Mouse (Mus musculus): ENCODE measurements around the gene Srsf12. TPM values are rescaled to one million over a fixed set of nuclear protein-coding genes. Genes with fewer than 3 reads are reported as not detected.

The Srsf12 gene
- polyA plus RNA-seq, 1 experiment from 2014 or later = 2.3 TPM

DNA sequence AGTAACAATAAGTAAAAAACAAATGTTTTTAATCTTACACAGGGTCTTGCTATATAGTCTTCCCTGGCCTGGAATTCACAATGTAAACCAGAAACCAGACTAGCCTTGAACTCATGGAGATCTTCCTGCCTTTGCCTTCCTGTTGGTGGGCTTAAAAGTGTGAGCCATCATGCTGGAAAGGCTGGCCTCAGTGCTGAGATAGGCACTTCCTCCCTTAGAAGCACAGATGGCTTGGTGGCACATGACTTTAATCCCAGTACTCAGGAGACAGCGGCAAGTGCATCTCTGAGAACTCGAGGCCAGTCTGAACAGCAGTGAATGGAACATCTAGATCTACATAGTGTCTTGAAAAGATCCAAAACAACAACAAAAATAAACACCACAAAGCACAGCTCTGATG lies 42.1 kb downstream of the Srsf12 start:
- WGBS = 80% methylated on average over 2 of the region's 2 CpGs
- Histone ChIP-seq H3K36me3 (ENCODE audit: control insufficient read depth, insufficient read depth, low read length) (peaks cover 5% of the 10 kb centered on the region), H3K4me3 (ENCODE audit: control insufficient read depth in 1 of 2, insufficient read depth in 1 of 2, low read depth in 1 of 2, low read length in 2 of 2) (no peak overlapping the region), H3K4me1 (ENCODE audit: control insufficient read depth in 2 of 2, insufficient read depth in 2 of 2, low read length in 2 of 2) (peaks cover 2 to 6% of the 10 kb centered on the region in 2 experiments), H3K27me3 (ENCODE audit: control insufficient read depth, insufficient read depth, low read length) (no peaks in the 10 kb centered on the region), H3K9ac (ENCODE audit: low read length) (no peak overlapping the region), H3K27ac (replicated peaks in 1 of 2; ENCODE audit: control insufficient read depth in 1 of 2, insufficient read depth in 1 of 2, low read depth in 2 of 2, low read length in 2 of 2) (no peak overlapping the region), H3K9me3 (ENCODE audit: control insufficient read depth, low read length) (no peaks in the 10 kb centered on the region), H3K4me2 (ENCODE audit: low read length) (no peak overlapping the region)
- ATAC-seq (ENCODE audit: insufficient number of reproducible peaks, insufficient read depth, low FRiP score, low read depth) = no peak

- H3K4me1 ChIP-seq (ENCODE audit: control insufficient read depth in 2 of 2, insufficient read depth in 2 of 2, low read length in 2 of 2) = peaks cover 2 to 4% of the 10 kb centered on the region in 2 experiments; a peak in 2 of 4 replicates
- WGBS = 80% methylated on average over 4 of the region's 4 CpGs
- ATAC-seq (ENCODE audit: insufficient number of reproducible peaks, insufficient read depth, low FRiP score, low read depth) = no peak
These were observed 45.9 kb downstream of the Srsf12 start for GRCm38 (mm10) chr4:33254706-33255105.

DNA sequence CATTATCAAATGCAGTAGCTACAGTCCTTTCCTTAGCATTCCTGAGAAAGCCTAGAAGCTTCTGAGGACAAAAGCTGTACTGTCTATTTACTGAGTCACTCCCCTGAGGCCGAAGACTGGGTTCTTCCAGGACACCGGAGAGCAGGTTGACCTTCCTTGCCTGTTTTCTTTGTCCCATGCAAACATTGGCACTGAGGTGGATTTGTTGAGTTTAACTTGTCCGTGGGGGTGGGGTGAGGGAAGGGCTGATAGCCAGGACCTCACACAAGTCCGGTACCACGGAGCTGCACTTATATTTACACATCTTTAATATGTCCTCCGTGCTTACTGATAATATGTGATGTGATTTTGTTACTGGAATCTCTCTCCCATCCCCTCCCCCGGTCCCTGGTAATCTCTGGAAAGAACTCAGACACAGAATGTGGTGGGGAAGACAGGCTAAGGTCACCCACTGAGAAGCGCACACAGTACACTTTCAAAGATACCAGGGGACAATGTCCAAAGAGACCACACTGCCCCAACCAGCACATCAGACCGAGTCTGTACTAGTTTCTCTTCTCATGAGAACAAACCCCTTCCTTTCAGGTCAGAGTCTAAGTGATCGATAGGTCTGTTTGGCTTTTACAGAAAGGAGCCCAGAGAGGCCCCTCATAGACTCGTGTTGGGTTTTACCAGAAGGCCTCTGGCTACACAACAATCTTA lies 48.6 kb downstream of the Srsf12 start:
- Histone ChIP-seq H3K4me2 (ENCODE audit: low read length) (no peak overlapping the region), H3K4me1 (ENCODE audit: control insufficient read depth in 2 of 2, insufficient read depth in 2 of 2, low read length in 2 of 2) (peaks cover 11 to 18% of the 10 kb centered on the region in 2 experiments), H3K9me3 (ENCODE audit: control insufficient read depth, low read length) (no peaks in the 10 kb centered on the region), H3K9ac (ENCODE audit: low read length) (no peak overlapping the region; the same call in 1 of the 2 replicates), H3K27me3 (ENCODE audit: control insufficient read depth, insufficient read depth, low read length) (no peaks in the 10 kb centered on the region), H3K36me3 (ENCODE audit: control insufficient read depth, insufficient read depth, low read length) (no peaks in the 10 kb centered on the region), H3K4me3 (ENCODE audit: control insufficient read depth in 1 of 2, insufficient read depth in 1 of 2, low read depth in 1 of 2, low read length in 2 of 2) (no peak overlapping the region), H3K27ac (replicated peaks in 1 of 2; ENCODE audit: control insufficient read depth in 1 of 2, insufficient read depth in 1 of 2, low read depth in 2 of 2, low read length in 2 of 2) (no peak overlapping the region)
- WGBS = 70% methylated on average over 11 of the region's 11 CpGs
- ATAC-seq (ENCODE audit: insufficient number of reproducible peaks, insufficient read depth, low FRiP score, low read depth) = no peak

More at GRCm38 (mm10) chr4:33254706-33255105, 45.9 kb downstream of the Srsf12 start:
- no peaks in the 10 kb centered on the region for H3K9me3 ChIP-seq (ENCODE audit: control insufficient read depth, low read length)
- no peaks in the 10 kb centered on the region for H3K27me3 ChIP-seq (ENCODE audit: control insufficient read depth, insufficient read depth, low read length)
- no peak overlapping the region for H3K4me3 ChIP-seq (ENCODE audit: control insufficient read depth in 1 of 2, insufficient read depth in 1 of 2, low read depth in 1 of 2, low read length in 2 of 2)
- no peak overlapping the region for H3K27ac ChIP-seq (replicated peaks in 1 of 2; ENCODE audit: control insufficient read depth in 1 of 2, insufficient read depth in 1 of 2, low read depth in 2 of 2, low read length in 2 of 2)
- no peaks in the 10 kb centered on the region for H3K36me3 ChIP-seq (ENCODE audit: control insufficient read depth, insufficient read depth, low read length)
- H3K4me2 ChIP-seq (ENCODE audit: low read length) = no peak overlapping the region
- H3K9ac ChIP-seq (ENCODE audit: low read length) = no peak overlapping the region

DNA sequence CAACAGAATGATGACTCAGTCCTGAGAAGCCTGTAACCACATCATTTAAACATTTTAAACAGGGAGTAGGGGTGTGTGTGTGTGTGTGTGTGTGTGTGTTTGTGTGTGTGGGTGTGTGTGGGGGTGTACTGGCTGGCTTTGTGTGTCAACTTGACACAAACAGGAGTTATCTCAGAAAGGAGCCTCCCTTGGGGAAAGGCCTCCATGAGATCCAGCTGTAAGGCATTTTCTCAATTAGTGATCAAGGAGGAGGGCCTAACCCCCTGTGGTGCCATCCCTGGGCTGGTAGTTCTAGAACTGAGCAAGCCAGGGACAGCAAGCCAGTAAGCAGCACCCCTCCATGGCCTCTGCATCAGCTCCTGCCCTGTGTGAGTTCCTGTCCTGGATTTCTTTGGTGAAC lies 51.5 kb downstream of the Srsf12 start:
- Histone ChIP-seq H3K4me1 (ENCODE audit: control insufficient read depth in 2 of 2, insufficient read depth in 2 of 2, low read length in 2 of 2) (peaks cover 11 to 18% of the 10 kb centered on the region in 2 experiments), H3K9ac (ENCODE audit: low read length) (no peak overlapping the region), H3K4me3 (ENCODE audit: control insufficient read depth in 1 of 2, insufficient read depth in 1 of 2, low read depth in 1 of 2, low read length in 2 of 2) (no peak overlapping the region), H3K27ac (replicated peaks in 1 of 2; ENCODE audit: control insufficient read depth in 1 of 2, insufficient read depth in 1 of 2, low read depth in 2 of 2, low read length in 2 of 2) (0 out of 4 replicates have a peak overlapping the region, but pooled peaks of 1 of the 2 experiments have one; percentile 6), H3K36me3 (ENCODE audit: control insufficient read depth, insufficient read depth, low read length) (no peaks in the 10 kb centered on the region), H3K4me2 (ENCODE audit: low read length) (no peak overlapping the region), H3K27me3 (ENCODE audit: control insufficient read depth, insufficient read depth, low read length) (no peaks in the 10 kb centered on the region), H3K9me3 (ENCODE audit: control insufficient read depth, low read length) (no peaks in the 10 kb centered on the region)
- ATAC-seq (ENCODE audit: insufficient number of reproducible peaks, insufficient read depth, low FRiP score, low read depth) = no peak

DNA sequence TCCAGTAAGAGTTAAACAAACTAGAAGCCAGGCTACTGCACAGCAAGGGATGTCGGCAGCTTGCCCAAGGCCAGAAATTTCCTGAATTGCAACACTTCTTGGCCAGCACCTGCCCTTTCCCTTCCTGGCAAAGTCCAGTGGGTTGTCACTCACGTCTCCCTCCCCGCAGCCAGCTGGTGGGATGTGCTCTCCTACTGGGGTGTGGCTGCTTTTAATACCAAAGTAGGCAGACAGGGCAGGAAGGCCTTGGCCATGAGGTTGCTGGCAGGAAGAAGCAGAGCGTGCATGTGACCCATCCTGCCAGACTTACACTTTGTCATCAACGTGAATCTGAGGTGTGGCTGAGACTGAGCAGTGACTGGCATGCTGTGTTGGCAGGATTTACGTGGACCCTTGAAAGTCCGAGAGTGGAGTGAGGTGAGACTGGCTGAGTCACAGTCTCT lies 52.5 kb downstream of the Srsf12 start:
- ATAC-seq (ENCODE audit: insufficient number of reproducible peaks, insufficient read depth, low FRiP score, low read depth) = peak; percentile 86
- H3K4me2 ChIP-seq (ENCODE audit: low read length) = peak overlapping the region; percentile 3

GRCm38 (mm10) chr4:33262897-33263296 lies 54.1 kb downstream of the Srsf12 start:
- H3K27me3 ChIP-seq (ENCODE audit: control insufficient read depth, insufficient read depth, low read length) = no peaks in the 10 kb centered on the region
- no peak overlapping the region for H3K4me3 ChIP-seq (ENCODE audit: control insufficient read depth in 1 of 2, insufficient read depth in 1 of 2, low read depth in 1 of 2, low read length in 2 of 2)
- no peak overlapping the region for H3K4me2 ChIP-seq (ENCODE audit: low read length)
- 82% methylated on average over 1 of the region's 1 CpGs for WGBS
- no peaks in the 10 kb centered on the region for H3K36me3 ChIP-seq (ENCODE audit: control insufficient read depth, insufficient read depth, low read length)
- peaks cover 9 to 14% of the 10 kb centered on the region in 2 experiments for H3K4me1 ChIP-seq (ENCODE audit: control insufficient read depth in 2 of 2, insufficient read depth in 2 of 2, low read length in 2 of 2)
- H3K9me3 ChIP-seq (ENCODE audit: control insufficient read depth, low read length) = no peaks in the 10 kb centered on the region
- no peak overlapping the region for H3K9ac ChIP-seq (ENCODE audit: low read length)
- ATAC-seq (ENCODE audit: insufficient number of reproducible peaks, insufficient read depth, low FRiP score, low read depth) = no peak
- no peak overlapping the region for H3K27ac ChIP-seq (replicated peaks in 1 of 2; ENCODE audit: control insufficient read depth in 1 of 2, insufficient read depth in 1 of 2, low read depth in 2 of 2, low read length in 2 of 2)

More for the DNA sequence above, 52.5 kb downstream of the Srsf12 start:
- WGBS = 11% methylated on average over 7 of the region's 7 CpGs
- Histone ChIP-seq H3K9ac (ENCODE audit: low read length) (no peak overlapping the region), H3K4me3 (ENCODE audit: control insufficient read depth in 1 of 2, insufficient read depth in 1 of 2, low read depth in 1 of 2, low read length in 2 of 2) (no peak overlapping the region), H3K36me3 (ENCODE audit: control insufficient read depth, insufficient read depth, low read length) (no peaks in the 10 kb centered on the region), H3K27ac (replicated peaks in 1 of 2; ENCODE audit: control insufficient read depth in 1 of 2, insufficient read depth in 1 of 2, low read depth in 2 of 2, low read length in 2 of 2) (peak overlapping the region; percentile 80 to 83), H3K4me1 (ENCODE audit: control insufficient read depth in 2 of 2, insufficient read depth in 2 of 2, low read length in 2 of 2) (peaks cover 11 to 18% of the 10 kb centered on the region in 2 experiments), H3K27me3 (ENCODE audit: control insufficient read depth, insufficient read depth, low read length) (no peaks in the 10 kb centered on the region), H3K9me3 (ENCODE audit: control insufficient read depth, low read length) (no peaks in the 10 kb centered on the region)

DNA sequence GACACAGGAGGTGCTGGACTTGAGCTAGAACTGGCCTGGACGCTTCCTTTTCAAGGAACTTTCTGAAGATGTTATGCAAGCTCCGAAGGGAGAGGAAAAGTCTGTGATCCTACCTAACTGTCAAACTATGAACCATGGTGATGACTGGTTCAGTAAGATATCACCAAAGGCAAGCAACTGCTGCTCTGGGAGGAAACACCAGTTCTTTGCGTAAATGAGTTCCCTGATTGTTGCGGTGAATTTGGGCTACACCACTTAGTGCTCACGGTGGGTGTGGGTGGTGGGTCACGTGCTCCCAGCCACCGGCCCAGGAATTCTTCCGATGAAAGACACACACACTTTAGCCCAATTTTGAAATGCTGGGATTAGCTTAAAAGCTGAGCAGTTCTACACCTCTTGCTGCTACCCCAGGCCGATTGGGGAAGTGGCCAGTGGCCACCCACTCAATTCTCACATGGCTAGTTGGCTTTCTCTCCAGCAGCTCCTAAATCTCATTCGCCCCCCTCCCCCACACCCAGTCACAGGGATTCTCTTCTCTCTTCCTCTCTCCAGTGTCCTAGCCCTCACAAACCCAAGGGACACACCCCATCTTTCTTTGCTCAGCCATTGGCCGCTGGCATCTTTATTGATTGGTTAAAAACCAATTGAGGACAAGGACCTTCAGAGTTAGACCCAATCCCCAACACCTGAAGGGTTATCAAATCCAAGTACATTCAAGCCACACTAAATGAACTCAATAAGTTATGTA lies 56.4 kb downstream of the Srsf12 start:
- Histone ChIP-seq H3K36me3 (ENCODE audit: control insufficient read depth, insufficient read depth, low read length) (no peaks in the 10 kb centered on the region), H3K9me3 (ENCODE audit: control insufficient read depth, low read length) (no peaks in the 10 kb centered on the region), H3K4me2 (ENCODE audit: low read length) (no peak overlapping the region), H3K4me1 (ENCODE audit: control insufficient read depth in 2 of 2, insufficient read depth in 2 of 2, low read length in 2 of 2) (peaks cover 9 to 14% of the 10 kb centered on the region in 2 experiments), H3K9ac (ENCODE audit: low read length) (no peak overlapping the region), H3K4me3 (ENCODE audit: control insufficient read depth in 1 of 2, insufficient read depth in 1 of 2, low read depth in 1 of 2, low read length in 2 of 2) (no peak overlapping the region), H3K27ac (replicated peaks in 1 of 2; ENCODE audit: control insufficient read depth in 1 of 2, insufficient read depth in 1 of 2, low read depth in 2 of 2, low read length in 2 of 2) (no peak overlapping the region), H3K27me3 (ENCODE audit: control insufficient read depth, insufficient read depth, low read length) (no peaks in the 10 kb centered on the region)
- 78% methylated on average over 11 of the region's 11 CpGs for WGBS
- no peak for ATAC-seq (ENCODE audit: insufficient number of reproducible peaks, insufficient read depth, low FRiP score, low read depth)

All from heart, embryonic 14.5 days (tissue).